Mouse (Mus musculus): ENCODE measurements around the gene Supt5.

GRCm38 (mm10) chr7:28385196-28385595 is 46.6 kb upstream of the Supt5 start:
- TF ChIP-seq CTCF (IDR thresholded peaks at IDR 0.05; ENCODE audit: low read depth) (no peak), EP300 (IDR thresholded peaks at IDR 0.05; ENCODE audit: low read depth) (no peak)
